Mouse (Mus musculus): ENCODE measurements around the gene Nav2.

- TF ChIP-seq MYC (IDR thresholded peaks at IDR 0.05; ENCODE audit: low read depth, low read length) (no peak), MAFK (IDR thresholded peaks at IDR 0.05; ENCODE audit: borderline replicate concordance, low read depth, low read length) (no peak), EP300 (IDR thresholded peaks at IDR 0.05; ENCODE audit: low read depth in 1 of 2, low read length in 2 of 2) (no peak), CTCF (IDR thresholded peaks at IDR 0.05 in 2 of 3, conservative IDR thresholded peaks at IDR 0.05 in 1 of 3; ENCODE audit: control insufficient read depth in 1 of 3, insufficient read depth in 1 of 3, low read depth in 2 of 3, low read length in 3 of 3, poor library complexity in 1 of 3, severe bottlenecking in 1 of 3) (no peak), POLR2A (IDR thresholded peaks at IDR 0.05; ENCODE audit: control insufficient read depth in 1 of 2, insufficient read depth in 1 of 2, low read depth in 1 of 2, low read length in 2 of 2, poor library complexity in 1 of 2) (no peak), MAZ (IDR thresholded peaks at IDR 0.05; ENCODE audit: low read depth, low read length) (no peak), E2F4 (IDR thresholded peaks at IDR 0.05; ENCODE audit: borderline replicate concordance, low read depth, low read length) (no peak), USF1 (IDR thresholded peaks at IDR 0.05; ENCODE audit: low read depth, low read length) (no peak), ZKSCAN1 (IDR thresholded peaks at IDR 0.05; ENCODE audit: low read depth, low read length) (no peak), ETS1 (IDR thresholded peaks at IDR 0.05; ENCODE audit: low read depth, low read length) (no peak)
These were observed 510.3 kb downstream of the Nav2 start for GRCm38 (mm10) chr7:49418841-49419240.

Measured in MEL (cell line).